ENCODE assay signal across 30 mouse cellular contexts in the genomic region with DNA sequence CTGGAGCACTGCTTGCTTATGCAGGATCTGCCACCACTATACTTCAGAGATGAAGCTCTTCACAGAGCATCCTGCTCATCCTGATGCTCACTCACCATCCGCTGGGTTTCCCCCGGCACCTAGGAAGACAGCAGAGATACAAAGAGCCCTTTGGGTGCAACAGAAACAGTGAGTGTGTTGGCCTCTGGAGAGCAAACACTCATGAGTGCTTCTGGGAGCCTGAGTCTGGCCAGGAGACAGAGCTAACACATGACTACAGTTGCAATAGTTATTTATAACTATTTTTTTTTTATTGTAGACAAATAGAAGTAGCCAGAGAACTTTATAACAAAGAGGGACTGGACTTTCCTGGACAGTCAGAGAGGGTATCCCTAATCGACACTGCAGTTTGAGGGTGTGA. TPM values are rescaled to one million over a fixed set of nuclear protein-coding genes. Genes with fewer than 3 reads are reported as not detected.
DNase-seq lines count a peak whose midpoint lies in the region; ATAC-seq and TF ChIP-seq lines count a peak whose summit lies in the region.
"Had no signal": no experiment of that assay in that cellular context is flagged by ENCODE, and none has a peak within 500 bp of the region (broad histone marks: within the 10 kb centered on the region; RNA-seq: fewer than 3 reads in every experiment).

No protein-coding gene starts in this region.

- H3K9ac ChIP-seq in heart, embryonic 16.5 days (ENCODE audit: low read length), result peak overlapping the region; percentile 52
- H3K9ac ChIP-seq in lung, postnatal 0 days (replicated peaks; ENCODE audit: low read depth), result no peak overlapping the region
- H3K9ac ChIP-seq: embryonic facial prominence, embryonic 15.5 days; forebrain, embryonic 12.5 days; intestine, embryonic 15.5 days; liver, embryonic 12.5 days; liver, postnatal 0 days; midbrain, embryonic 13.5 days; stomach, embryonic 15.5 days had no signal

- H3K4me1 ChIP-seq in heart, embryonic 16.5 days (ENCODE audit: control insufficient read depth, insufficient read depth, low read length), result peaks cover 36% of the 10 kb centered on the region
- H3K4me1 ChIP-seq in lung, postnatal 0 days (ENCODE audit: insufficient read depth, low read depth, low read length), result peaks cover 16% of the 10 kb centered on the region

- ATAC-seq in heart, embryonic 16.5 days (replicated peaks; ENCODE audit: extremely low read depth, insufficient read depth, low FRiP score), result no peak
- peak; percentile 44 for ATAC-seq in lung, postnatal 0 days
- ATAC-seq: intestine, embryonic 15.5 days; liver, embryonic 12.5 days; liver, postnatal 0 days; midbrain, embryonic 13.5 days; Patski had no signal

- no peak for TF ChIP-seq CTCF in gastrocnemius, adult 2 months (IDR thresholded peaks at IDR 0.05)
- TF ChIP-seq CTCF in lung, postnatal 0 days (IDR thresholded peaks at IDR 0.05), result no peak

- no peaks in the 10 kb centered on the region for H3K27me3 ChIP-seq in heart, embryonic 16.5 days (ENCODE audit: control insufficient read depth, insufficient read depth, low read length)
- H3K27me3 ChIP-seq in lung, postnatal 0 days (replicated peaks; ENCODE audit: insufficient read depth, low read length), result no peaks in the 10 kb centered on the region
- H3K27me3 ChIP-seq: embryonic facial prominence, embryonic 15.5 days; forebrain, embryonic 12.5 days; intestine, embryonic 15.5 days; midbrain, embryonic 13.5 days; Patski; stomach, embryonic 15.5 days had no signal

- whole genome bisulfite sequencing in heart, embryonic 16.5 days, result 60% methylated on average over 3 of the region's 3 CpGs
- WGBS in lung, postnatal 0 days, result 50% methylated on average over 3 of the region's 3 CpGs

- H3K4me2 ChIP-seq in heart, embryonic 16.5 days (ENCODE audit: low read depth, low read length), result no peak overlapping the region
- no peak overlapping the region for H3K4me2 ChIP-seq in lung, postnatal 0 days (replicated peaks; ENCODE audit: low read depth, low read length)
- H3K4me2 ChIP-seq: embryonic facial prominence, embryonic 15.5 days; forebrain, embryonic 12.5 days; intestine, embryonic 15.5 days; liver, embryonic 12.5 days; midbrain, embryonic 13.5 days; stomach, embryonic 15.5 days had no signal

- TF ChIP-seq EP300 in lung, postnatal 0 days (IDR thresholded peaks at IDR 0.05), result 0 out of 2 replicates have a peak, but pooled peaks have one; percentile 37

- peak overlapping the region; percentile 63 for H3K27ac ChIP-seq in gastrocnemius, adult 2 months
- H3K27ac ChIP-seq in heart, embryonic 16.5 days (ENCODE audit: low read length), result peak overlapping the region; percentile 84
- peak overlapping the region; percentile 62; the same call in 1 of the 2 replicates for H3K27ac ChIP-seq in lung, postnatal 0 days (ENCODE audit: low read length)
- H3K27ac ChIP-seq: embryonic facial prominence, embryonic 10.5 days; embryonic facial prominence, embryonic 15.5 days; forebrain, embryonic 12.5 days; hindbrain, postnatal 0 days; intestine, embryonic 15.5 days; kidney, postnatal 0 days; liver, embryonic 12.5 days; macrophage; midbrain, embryonic 13.5 days; stomach, embryonic 15.5 days had no signal

- DNase-seq in gastrocnemius, adult 2 months, result no peak
- no peak for DNase-seq in gastrocnemius, postnatal 36 days
- no peak for DNase-seq in heart, postnatal 25 days (ENCODE audit: low spot score)
- DNase-seq in lung, postnatal 0 days (ENCODE audit: low spot score), result peak; percentile 79
- DNase-seq in lung, postnatal 25 days (ENCODE audit: low spot score), result no peak
- peak; percentile 31 for DNase-seq in brain, adult 2 months (ENCODE audit: low read depth, low spot score)
- no peak for DNase-seq in urinary bladder, adult 18-20 months (ENCODE audit: low spot score in 2 of 2)
- DNase-seq: adrenal gland, postnatal 25 days; gastrocnemius, postnatal 14 days; kidney, adult 2 months; kidney, postnatal 4 days; left cerebral cortex, postnatal 4 days; liver, postnatal 0 days; retina, postnatal 1 day; right cerebral cortex, postnatal 14 days had no signal

- H3K4me3 ChIP-seq in gastrocnemius, adult 2 months, result no peak overlapping the region
- H3K4me3 ChIP-seq in heart, embryonic 16.5 days (ENCODE audit: low read length), result no peak overlapping the region
- no peak overlapping the region for H3K4me3 ChIP-seq in lung, postnatal 0 days (ENCODE audit: low read depth, low read length)
- H3K4me3 ChIP-seq: embryonic facial prominence, embryonic 10.5 days; embryonic facial prominence, embryonic 15.5 days; forebrain, embryonic 12.5 days; hindbrain, embryonic 10.5 days; intestine, embryonic 15.5 days; liver, embryonic 12.5 days; midbrain, embryonic 13.5 days; stomach, embryonic 15.5 days had no signal

- H3K9me3 ChIP-seq in heart, embryonic 16.5 days (replicated peaks; ENCODE audit: control insufficient read depth, low read length), result no peaks in the 10 kb centered on the region
- no peaks in the 10 kb centered on the region for H3K9me3 ChIP-seq in lung, postnatal 0 days (ENCODE audit: low read length)
- H3K9me3 ChIP-seq: embryonic facial prominence, embryonic 10.5 days; embryonic facial prominence, embryonic 15.5 days; forebrain, embryonic 12.5 days; G1E; hindbrain, embryonic 10.5 days; intestine, embryonic 15.5 days; liver, embryonic 12.5 days; midbrain, embryonic 13.5 days; stomach, embryonic 15.5 days had no signal

- H3K36me3 ChIP-seq in heart, embryonic 16.5 days (ENCODE audit: control insufficient read depth, insufficient read depth), result no peaks in the 10 kb centered on the region
- no peaks in the 10 kb centered on the region for H3K36me3 ChIP-seq in lung, postnatal 0 days (ENCODE audit: insufficient read depth, low read length)
- H3K36me3 ChIP-seq: embryonic facial prominence, embryonic 10.5 days; embryonic facial prominence, embryonic 15.5 days; forebrain, embryonic 12.5 days; G1E; hindbrain, embryonic 10.5 days; intestine, embryonic 15.5 days; liver, embryonic 12.5 days; midbrain, embryonic 13.5 days; stomach, embryonic 15.5 days had no signal

- intact Hi-C loops in gastrocnemius, adult 2 months (cut with DNase I), result loop anchor here (5.0 kb wide), 1 partner anchor 36 kb away; a partner anchor contains a TSS
- intact Hi-C loops in gastrocnemius, postnatal 36 days (cut with DNase I), result no loop called here
- intact Hi-C loops in heart, postnatal 25 days (cut with DNase I), result no loop called here

RNA-seq across cellular contexts. Expression of a gene that starts 29.7 kb away (rescaled TPM):
- total RNA-seq in gastrocnemius, adult 2 months (2021), result 10 to 100 TPM; 27.8 to 31.3 TPM
- total RNA-seq in gastrocnemius, postnatal 36 days (2021), result 10 to 100 TPM; 28.1 to 34.1 TPM
- 166 and 168 TPM in 2 replicates for polyA plus RNA-seq in heart, embryonic 16.5 days (2015; fragmentation: Nextera tagmentation; extraction: Ambion mirVana)
- 10 to 100 TPM; 72.9 to 73.9 TPM for total RNA-seq in heart, postnatal 25 days (2021)
- polyA plus RNA-seq in lung, postnatal 0 days (2015; fragmentation: Nextera tagmentation; extraction: Ambion mirVana), result 85.7 and 89.7 TPM in 2 replicates

RNA-seq across cellular contexts. Expression of a gene that starts 36.6 kb away (rescaled TPM):
- total RNA-seq in gastrocnemius, adult 2 months (2021), result 10 to 100 TPM; 22.0 to 24.0 TPM
- 10 to 100 TPM; 20.3 to 22.7 TPM for total RNA-seq in gastrocnemius, postnatal 36 days (2021)
- polyA plus RNA-seq in heart, embryonic 16.5 days (2015; fragmentation: Nextera tagmentation; extraction: Ambion mirVana), result 4.9 and 6.4 TPM in 2 replicates
- total RNA-seq in heart, postnatal 25 days (2021), result 10 to 100 TPM; 21.8 to 21.9 TPM
- polyA plus RNA-seq in lung, postnatal 0 days (2015; fragmentation: Nextera tagmentation; extraction: Ambion mirVana), result 10.9 and 11.7 TPM in 2 replicates

RNA-seq across cellular contexts. Expression of a gene that starts 59.2 kb away (rescaled TPM):
- 1 to 10 TPM; 1.2 to 2.2 TPM for total RNA-seq in gastrocnemius, adult 2 months (2021)
- 1 to 10 TPM; 2.2 to 2.6 TPM for total RNA-seq in gastrocnemius, postnatal 36 days (2021)
- polyA plus RNA-seq in heart, embryonic 16.5 days (2015; fragmentation: Nextera tagmentation; extraction: Ambion mirVana), result 7.6 and 8.9 TPM in 2 replicates
- 1 to 10 TPM; 2.1 to 3.2 TPM for total RNA-seq in heart, postnatal 25 days (2021)
- 39.0 and 42.2 TPM in 2 replicates for polyA plus RNA-seq in lung, postnatal 0 days (2015; fragmentation: Nextera tagmentation; extraction: Ambion mirVana)
- total RNA-seq: G1E; megakaryocyte-erythroid progenitor cell, adult 5-6 weeks had no signal
- polyA plus RNA-seq: G1E had no signal

Comparison
In these comparisons a context has a peak if more than half of its experiments do, and no peak if none do; other contexts are left out.
1. DNase-seq: peak in lung, postnatal 0 days (single experiment) and brain, adult 2 months (single experiment); none in gastrocnemius, adult 2 months (single experiment), gastrocnemius, postnatal 36 days (0 of 2), heart, postnatal 25 days (single experiment), lung, postnatal 25 days (single experiment) and urinary bladder, adult 18-20 months (0 of 2).
2. Peak in every context shown above with its lines, with median percentiles within 50 percentile points of each other: H3K27ac ChIP-seq.